Mouse (Mus musculus): ENCODE measurements around the gene Slc39a5.

GRCm38 (mm10) chr10:128370601-128371000, 30.4 kb downstream of the Slc39a5 start:
- TF ChIP-seq CTCF (IDR thresholded peaks at IDR 0.05; ENCODE audit: extremely low read depth, insufficient read depth, low read length) (no peak), POLR2A (IDR thresholded peaks at IDR 0.05; ENCODE audit: extremely low read depth, insufficient read depth, low read length) (no peak)

Data from cortical plate, adult 2 months (tissue).